Mouse (Mus musculus) megakaryocyte progenitor cell, adult 5-6 weeks (primary cell): ENCODE measurements around the gene Frk. TPM values are rescaled to one million over a fixed set of nuclear protein-coding genes. Genes with fewer than 3 reads are reported as not detected.
"Not testable (repeated sequence)": the region's sequence is repeated elsewhere in the genome, so short reads cannot be mapped to it uniquely, and the experiment has no call there.

Experiments
- ATAC-seq: replicated peaks from 2 replicates; pipeline ENCODE4 v1.8.0; 2016; ENCODE audit warnings: mild to moderate bottlenecking, moderate TSS enrichment, inconsistent platforms; ENCODE audit not compliant: poor library complexity
- total RNA-seq, 2 experiments: library from RNA; stranded (forward) in 1 of 2; stranded (reverse) in 1 of 2; fragments of 157-497, 149-512 nt in 1 of 2; fragments of 200-1000 nt in 1 of 2; gene quantifications; 2 replicates each; pipeline versions ENCODE4 v1.2.3 to v1.2.4; 2015 to 2017

Gene Frk
- total RNA-seq, 2 experiments from 2014 or later: not detected

GRCm38 (mm10) chr10:34615474-34615873 is 132.3 kb downstream of the Frk start:
- peak; percentile 46; the same call in 1 of the 2 replicates for ATAC-seq

GRCm38 (mm10) chr10:34617216-34617615 is 134.0 kb downstream of the Frk start:
- no peak for ATAC-seq

- no peak for ATAC-seq
Measured at GRCm38 (mm10) chr10:34618490-34618889, 135.3 kb downstream of the Frk start.

- not testable (repeated sequence) for ATAC-seq
Measured at GRCm38 (mm10) chr10:34620540-34620939, 137.3 kb downstream of the Frk start.

GRCm38 (mm10) chr10:34638245-34638644 is 155.0 kb downstream of the Frk start:
- 0 out of 2 replicates have a peak, but pooled peaks have one; percentile 54 for ATAC-seq

Other genes with a start within 250 kb of the Frk start
- gene Tspyl1, start 201.2 kb upstream of the Frk start, total RNA-seq (2015): 29.5 and 34.2 TPM in 2 replicates
- 36.7 and 36.9 TPM in 2 replicates for gene Tspyl1, start 201.2 kb upstream of the Frk start, total RNA-seq (2017)
- gene Tspyl4, start 186.0 kb upstream of the Frk start, total RNA-seq (2015): 3.2 and 3.6 TPM in 2 replicates
- gene Tspyl4, start 186.0 kb upstream of the Frk start, total RNA-seq (2017): 1.0 and 1.8 TPM in 2 replicates
- gene Col10a1, start 93.4 kb upstream of the Frk start, total RNA-seq (2015): not detected in 2 replicates
- gene Col10a1, start 93.4 kb upstream of the Frk start, total RNA-seq (2017): not detected in 2 replicates
- 27.3 and 31.8 TPM in 2 replicates for gene Nt5dc1, start 64.8 kb upstream of the Frk start, total RNA-seq (2015)
- 25.3 and 26.5 TPM in 2 replicates for gene Nt5dc1, start 64.8 kb upstream of the Frk start, total RNA-seq (2017)